Mouse (Mus musculus) heart, postnatal 0 days (tissue): Measurements from ENCODE around the gene Tnfrsf13c. TPM values are rescaled to one million over a fixed set of nuclear protein-coding genes. Genes with fewer than 3 reads are reported as not detected.

Experiments
- ATAC-seq: fragments of 200-750 bp; cut with Nextera tagmentation; 2 replicates; pipeline ENCODE4 v1.8.0; 2017; ENCODE audit warnings: low read depth, moderate number of reproducible peaks, moderate library complexity; ENCODE audit not compliant: insufficient read depth
- DNase-seq: peaks from one replicate; pipeline ENCODE4 v3.0.0-alpha.2; 2016; ENCODE audit warnings: low spot score
- H3K27ac ChIP-seq: fragments of 300-500 bp; sonication (generic); 2 replicates; pipeline ENCODE4 v1.5.1; 2014; ENCODE audit warnings: low read depth, mild to moderate bottlenecking
- H3K27me3 ChIP-seq: fragments of 300-500 bp; sonication (generic); 2 replicates; pipeline ENCODE4 v1.6.1; 2014; ENCODE audit warnings: low read length, mixed read lengths; ENCODE audit not compliant: control insufficient read depth, insufficient read depth
- H3K36me3 ChIP-seq: fragments of 300-500 bp; sonication (generic); replicated peaks from 2 replicates; pipeline ENCODE4 v1.6.1; 2014; ENCODE audit warnings: low read length, mixed read lengths; ENCODE audit not compliant: control insufficient read depth, insufficient read depth
- H3K4me1 ChIP-seq: fragments of 300-500 bp; sonication (generic); 2 replicates; pipeline ENCODE4 v1.6.1; 2014; ENCODE audit warnings: antibody characterized with exemption; ENCODE audit not compliant: control insufficient read depth, insufficient read depth
- H3K4me2 ChIP-seq: fragments of 300-500 bp; sonication (generic); 2 replicates; pipeline ENCODE4 v1.6.1; 2014; ENCODE audit warnings: low read depth, mild to moderate bottlenecking, low read length, moderate library complexity
- H3K4me3 ChIP-seq: fragments of 300-500 bp; sonication (generic); 2 replicates; pipeline ENCODE4 v1.5.1; 2014; ENCODE audit warnings: low read depth, low read length
- H3K9ac ChIP-seq: fragments of 300-500 bp; sonication (generic); replicated peaks from 2 replicates; pipeline ENCODE4 v1.6.1; 2014; ENCODE audit warnings: low read depth, low read length, mixed read lengths
- H3K9me3 ChIP-seq: fragments of 300-500 bp; sonication (generic); replicated peaks from 2 replicates; pipeline ENCODE4 v1.6.1; 2016; ENCODE audit warnings: low read length; ENCODE audit not compliant: control insufficient read depth
- CTCF ChIP-seq: IDR thresholded peaks from 2 replicates; pipeline ENCODE4 v1.5.1; 2016; ENCODE audit warnings: antibody characterized with exemption, control low read depth, low read depth
- EP300 ChIP-seq: IDR thresholded peaks from 2 replicates; pipeline ENCODE4 v1.6.1; 2016; ENCODE audit warnings: antibody characterized with exemption, low read depth
- WGBS: fragments of 180-500 bp; shearing (Covaris S2); extraction: QIAGEN DNeasy Blood & Tissue Kit; methylation state at CpG from one replicate; pipeline ENCODE4 v1.1.7; 2014; 5-methylcytosine and 5-hydroxymethylcytosine counted together
- polyA plus RNA-seq: library from polyadenylated mRNA; unstranded; fragments of >200 nt; fragmentation: Nextera tagmentation; extraction: Ambion mirVana; gene quantifications from 2 replicates; pipeline ENCODE4 v1.2.1, GENCODE M21; 2015
- total RNA-seq: library from RNA; depleted of rRNA; stranded (reverse); fragments of >200 nt; gene quantifications from 2 replicates; pipeline ENCODE4 v1.2.3, GENCODE M21; 2014; ENCODE audit warnings: low replicate concordance

Tnfrsf13c gene
- total and polyA plus RNA-seq, 2 experiments from 2014 or later, result 1.5 TPM; not detected in 1

DNA sequence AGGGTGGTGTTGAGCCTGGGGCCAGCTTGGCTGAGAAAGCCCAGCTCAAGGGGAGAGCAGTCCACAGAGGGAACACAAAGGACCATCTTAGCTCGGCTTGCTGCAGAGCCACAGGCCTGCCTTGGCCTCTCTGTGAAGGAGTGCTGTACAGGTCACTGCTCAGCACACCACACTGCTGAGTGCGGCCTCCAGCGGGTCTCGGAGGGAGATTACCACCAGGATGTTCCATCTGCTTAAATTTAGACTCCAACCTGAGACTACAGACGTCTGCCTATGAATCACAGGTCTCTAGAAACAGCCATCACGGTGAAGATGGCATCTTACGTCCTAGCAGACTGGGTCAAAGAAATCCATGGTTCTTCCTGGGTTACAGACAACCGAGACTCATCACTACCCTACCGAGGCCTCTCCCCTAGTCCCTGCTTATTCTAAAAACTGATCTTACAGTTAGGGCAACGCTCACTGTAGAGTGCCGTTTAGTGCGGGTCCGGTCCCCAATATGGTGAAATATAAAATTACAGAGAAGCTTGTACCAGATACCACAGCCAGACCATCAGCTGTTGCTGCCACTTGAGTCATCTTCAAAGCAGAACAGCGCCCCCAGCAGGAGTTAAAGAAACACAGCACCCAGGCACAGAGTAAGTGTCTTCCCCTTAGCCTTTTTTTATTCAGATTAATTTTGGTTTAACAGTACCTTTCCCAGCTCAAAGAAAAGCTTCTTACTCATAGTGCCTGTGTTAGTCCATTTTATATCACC is 2.9 kb downstream of the Tnfrsf13c start:
- ATAC-seq (no peak), DNase-seq (no peak)
- no peak overlapping the region for H3K4me3 ChIP-seq
- WGBS, result 71% methylated on average over 14 of the region's 14 CpGs
- no peak overlapping the region for H3K4me2 ChIP-seq
- peaks cover 2% of the 10 kb centered on the region for H3K4me1 ChIP-seq
- TF ChIP-seq CTCF (no peak), EP300 (no peak)
- H3K9me3 ChIP-seq, result no peaks in the 10 kb centered on the region
- peaks cover 75% of the 10 kb centered on the region for H3K27me3 ChIP-seq
- no peaks in the 10 kb centered on the region for H3K36me3 ChIP-seq
- no peak overlapping the region for H3K27ac ChIP-seq
- no peak overlapping the region for H3K9ac ChIP-seq

GRCm38 (mm10) chr15:82220003-82220675 is 4.0 kb downstream of the Tnfrsf13c start:
- ATAC-seq (no peak), DNase-seq (no peak)
- Histone ChIP-seq H3K27me3 (peaks cover 76% of the 10 kb centered on the region), H3K36me3 (no peaks in the 10 kb centered on the region), H3K9me3 (no peaks in the 10 kb centered on the region), H3K4me2 (no peak overlapping the region), H3K4me3 (no peak overlapping the region), H3K9ac (no peak overlapping the region), H3K4me1 (peaks cover 7% of the 10 kb centered on the region), H3K27ac (no peak overlapping the region)
- TF ChIP-seq CTCF (no peak), EP300 (no peak)
- 75% methylated on average over 12 of the region's 12 CpGs for WGBS

- ATAC-seq, result no peak
- Histone ChIP-seq H3K9ac (no peak overlapping the region), H3K36me3 (no peaks in the 10 kb centered on the region), H3K27me3 (peaks cover 74% of the 10 kb centered on the region), H3K4me2 (no peak overlapping the region), H3K4me3 (no peak overlapping the region), H3K9me3 (no peaks in the 10 kb centered on the region), H3K27ac (no peak overlapping the region), H3K4me1 (peaks cover 7% of the 10 kb centered on the region)
- no peak for DNase-seq
- TF ChIP-seq EP300 (no peak), CTCF (no peak)
- WGBS, result 70% methylated on average over 26 of the region's 26 CpGs
These were observed 5.1 kb downstream of the Tnfrsf13c start for GRCm38 (mm10) chr15:82218778-82219666.

DNA sequence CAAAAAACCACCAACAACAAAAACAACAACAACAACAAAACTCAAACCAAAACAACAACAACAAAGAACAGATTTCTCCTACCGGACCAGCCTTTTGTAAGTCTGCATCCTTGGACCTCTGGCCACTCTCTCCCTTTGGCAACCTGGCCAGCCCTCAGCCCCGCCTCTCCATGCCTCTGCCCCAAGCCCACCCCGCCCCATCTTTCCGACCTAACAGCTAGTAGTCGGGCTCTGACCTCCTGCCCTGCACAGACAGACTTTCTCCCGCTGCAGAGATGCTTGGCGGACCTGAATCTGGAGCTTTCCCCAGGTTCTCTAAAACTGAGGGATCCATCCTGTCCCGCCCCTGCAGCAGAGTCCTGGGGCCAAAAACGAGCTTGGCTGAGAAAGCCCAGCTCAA is 6.2 kb downstream of the Tnfrsf13c start:
- Histone ChIP-seq H3K36me3 (no peaks in the 10 kb centered on the region), H3K4me1 (peaks cover 7% of the 10 kb centered on the region), H3K9ac (no peak overlapping the region), H3K9me3 (no peaks in the 10 kb centered on the region), H3K4me3 (no peak overlapping the region), H3K4me2 (no peak overlapping the region), H3K27me3 (peaks cover 74% of the 10 kb centered on the region), H3K27ac (no peak overlapping the region)
- ATAC-seq, result no peak
- DNase-seq, result no peak
- WGBS, result 55% methylated on average over 9 of the region's 9 CpGs
- TF ChIP-seq CTCF (no peak), EP300 (no peak)

DNA sequence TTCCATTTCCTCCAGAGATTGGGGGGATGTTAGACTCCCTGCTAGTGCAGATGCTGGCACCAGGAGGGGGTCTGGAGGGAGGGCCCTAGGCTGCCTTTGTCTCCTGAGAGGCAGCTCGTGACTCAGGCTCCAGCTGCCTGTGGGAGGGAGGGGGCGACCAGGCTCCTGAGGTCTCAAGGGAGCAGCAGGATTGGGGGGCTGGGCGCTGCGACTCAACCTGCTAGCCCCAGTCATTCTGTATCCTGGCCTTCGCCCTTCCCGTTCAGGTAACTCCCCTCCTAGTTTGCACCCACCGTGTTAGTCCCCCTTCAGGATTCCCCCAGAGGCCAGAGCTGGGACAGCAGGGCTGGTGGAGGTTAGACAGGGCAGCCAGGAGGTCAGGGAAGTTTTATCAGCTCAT is 7.1 kb downstream of the Tnfrsf13c start:
- Histone ChIP-seq H3K4me1 (peaks cover 11% of the 10 kb centered on the region), H3K9ac (no peak overlapping the region), H3K4me2 (no peak overlapping the region), H3K9me3 (no peaks in the 10 kb centered on the region), H3K27ac (no peak overlapping the region), H3K36me3 (no peaks in the 10 kb centered on the region), H3K27me3 (peaks cover 82% of the 10 kb centered on the region), H3K4me3 (no peak overlapping the region)
- ATAC-seq (0 out of 2 replicates have a peak, but pooled peaks have one; percentile 22), DNase-seq (no peak)
- WGBS, result 36% methylated on average over 7 of the region's 7 CpGs
- TF ChIP-seq CTCF, result peak; percentile 9; the same call in 1 of the 2 replicates
- no peak for TF ChIP-seq EP300
